Mouse (Mus musculus): ENCODE measurements at regions not wholly inside any gene's neighbourhood (a gene's known extent, or its start where the extent isn't known, plus 50 kb on each side); places are given as distances from the start of the nearest gene placed in this dataset.
A peak's percentile ranks its signal among the peaks of the same experiment; 100 is the strongest.

GRCm38 (mm10) chr13:84345791-84346511 lies 123.9 kb downstream of the Tmem161b start:
- Histone ChIP-seq H3K4me1 (peaks cover 10% of the 10 kb centered on the region), H3K4me2 (peak overlapping the region; percentile 12; the same call in 1 of the 2 replicates), H3K4me3 (peak overlapping the region; percentile 17; the same call in 1 of the 2 replicates), H3K27ac (replicated peaks) (no peak overlapping the region), H3K9ac (no peak overlapping the region), H3K27me3 (replicated peaks) (peaks cover 66% of the 10 kb centered on the region), H3K36me3 (no peaks in the 10 kb centered on the region), H3K9me3 (no peaks in the 10 kb centered on the region)
- 2% methylated on average over 30 of the region's 30 CpGs for WGBS
- no peak for ATAC-seq (ENCODE audit: extremely low read depth, insufficient number of reproducible peaks, low FRiP score, low TSS enrichment)

GRCm38 (mm10) chr13:84346569-84346968 lies 124.5 kb downstream of the Tmem161b start:
- Histone ChIP-seq H3K36me3 (no peaks in the 10 kb centered on the region), H3K9me3 (no peaks in the 10 kb centered on the region), H3K9ac (no peak overlapping the region), H3K4me3 (peak overlapping the region; percentile 17; the same call in 1 of the 2 replicates), H3K27ac (replicated peaks) (no peak overlapping the region), H3K27me3 (replicated peaks) (peaks cover 60% of the 10 kb centered on the region), H3K4me2 (peak overlapping the region; percentile 12; the same call in 1 of the 2 replicates), H3K4me1 (peaks cover 10% of the 10 kb centered on the region)
- no peak for ATAC-seq (ENCODE audit: extremely low read depth, insufficient number of reproducible peaks, low FRiP score, low TSS enrichment)
- WGBS = 6% methylated on average over 2 of the region's 2 CpGs

GRCm38 (mm10) chr13:84347181-84347913 lies 125.3 kb downstream of the Tmem161b start:
- H3K27me3 ChIP-seq (replicated peaks) = peaks cover 53% of the 10 kb centered on the region
- H3K4me1 ChIP-seq = peaks cover 10% of the 10 kb centered on the region
- no peaks in the 10 kb centered on the region for H3K9me3 ChIP-seq
- H3K4me2 ChIP-seq = peak overlapping the region; percentile 96
- H3K4me3 ChIP-seq = peak overlapping the region; percentile 63
- no peak for ATAC-seq (ENCODE audit: extremely low read depth, insufficient number of reproducible peaks, low FRiP score, low TSS enrichment)
- no peaks in the 10 kb centered on the region for H3K36me3 ChIP-seq
- H3K9ac ChIP-seq = peak overlapping the region; percentile 52; the same call in 1 of the 2 replicates
- WGBS = 2% methylated on average over 21 of the region's 21 CpGs
- no peak overlapping the region for H3K27ac ChIP-seq (replicated peaks)

DNA sequence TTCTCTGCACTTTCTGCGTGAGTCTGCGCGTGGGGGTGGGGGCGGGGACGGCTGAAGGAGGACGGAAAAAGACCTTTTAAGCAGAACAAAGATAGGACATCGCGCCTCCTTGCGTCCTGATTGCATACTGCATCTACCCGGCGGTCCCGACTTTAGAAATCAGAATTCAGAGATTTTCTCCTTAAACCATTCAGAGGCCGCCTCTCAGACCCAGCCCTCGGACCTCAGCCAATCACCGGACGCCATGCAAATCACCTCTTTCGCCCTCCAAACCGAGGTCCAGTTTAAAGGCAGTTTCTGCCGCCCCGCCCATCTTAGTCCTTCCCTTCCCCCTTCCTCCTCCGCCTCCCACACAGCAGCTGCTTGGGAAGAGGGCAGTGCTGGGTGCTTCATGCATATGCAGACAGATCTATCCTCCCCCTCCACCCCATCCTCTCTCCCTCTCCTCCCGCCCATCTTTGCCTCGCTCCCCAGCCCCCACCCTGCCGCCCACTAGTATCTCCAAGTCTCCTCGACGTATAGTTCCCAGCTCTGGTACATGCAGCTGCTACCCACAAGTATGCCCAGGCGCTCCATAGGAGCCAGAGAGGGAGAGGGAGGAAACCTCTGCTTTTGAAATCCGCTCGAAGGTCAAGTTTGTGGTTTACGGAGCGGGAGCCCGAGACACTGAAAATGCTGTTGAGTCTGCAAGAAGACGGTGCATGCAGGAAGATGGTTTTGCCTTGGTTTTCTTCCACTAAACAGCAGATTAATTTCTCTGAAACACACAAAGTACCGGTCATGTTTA lies 126.0 kb downstream of the Tmem161b start:
- H3K36me3 ChIP-seq = no peaks in the 10 kb centered on the region
- peaks cover 50% of the 10 kb centered on the region for H3K27me3 ChIP-seq (replicated peaks)
- ATAC-seq (ENCODE audit: extremely low read depth, insufficient number of reproducible peaks, low FRiP score, low TSS enrichment) = peak; percentile 96
- WGBS = 1% methylated on average over 34 of the region's 34 CpGs
- peak overlapping the region; percentile 63 for H3K4me3 ChIP-seq
- H3K27ac ChIP-seq (replicated peaks) = peak overlapping the region; percentile 75
- peak overlapping the region; percentile 78 for H3K9ac ChIP-seq
- H3K4me2 ChIP-seq = peak overlapping the region; percentile 96
- H3K4me1 ChIP-seq = peaks cover 10% of the 10 kb centered on the region
- H3K9me3 ChIP-seq = no peaks in the 10 kb centered on the region

DNA sequence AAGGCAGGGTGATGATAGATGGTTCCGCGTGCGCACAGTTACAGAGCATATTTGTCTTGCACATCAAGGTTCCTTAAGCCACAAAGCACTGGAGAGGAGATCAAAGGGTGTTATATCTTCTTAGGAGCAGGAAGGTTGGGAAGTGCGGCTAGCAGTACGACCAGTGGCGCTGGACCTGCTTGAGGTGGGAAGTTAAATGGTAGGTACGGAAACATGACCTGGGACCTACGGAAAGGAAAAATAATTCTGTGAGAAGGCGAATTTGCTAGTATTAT lies 126.5 kb downstream of the Tmem161b start:
- Histone ChIP-seq H3K4me2 (peak overlapping the region; percentile 96), H3K27ac (replicated peaks) (peak overlapping the region; percentile 75), H3K4me1 (peaks cover 10% of the 10 kb centered on the region), H3K27me3 (replicated peaks) (peaks cover 44% of the 10 kb centered on the region), H3K9me3 (no peaks in the 10 kb centered on the region), H3K36me3 (no peaks in the 10 kb centered on the region), H3K4me3 (peak overlapping the region; percentile 63), H3K9ac (peak overlapping the region; percentile 78)
- under 1% methylated on average over 9 of the region's 9 CpGs for WGBS
- no peak for ATAC-seq (ENCODE audit: extremely low read depth, insufficient number of reproducible peaks, low FRiP score, low TSS enrichment)

GRCm38 (mm10) chr13:84349001-84349720 lies 127.1 kb downstream of the Tmem161b start:
- H3K27me3 ChIP-seq (replicated peaks) = peaks cover 39% of the 10 kb centered on the region
- H3K4me1 ChIP-seq = peaks cover 10% of the 10 kb centered on the region
- peak overlapping the region; percentile 78 for H3K9ac ChIP-seq
- ATAC-seq (ENCODE audit: extremely low read depth, insufficient number of reproducible peaks, low FRiP score, low TSS enrichment) = no peak
- peak overlapping the region; percentile 75 for H3K27ac ChIP-seq (replicated peaks)
- H3K9me3 ChIP-seq = no peaks in the 10 kb centered on the region
- WGBS = under 1% methylated on average over 23 of the region's 23 CpGs
- no peaks in the 10 kb centered on the region for H3K36me3 ChIP-seq
- H3K4me2 ChIP-seq = peak overlapping the region; percentile 96
- H3K4me3 ChIP-seq = peak overlapping the region; percentile 63

- Histone ChIP-seq H3K9ac (peak overlapping the region; percentile 78), H3K4me3 (peak overlapping the region; percentile 63), H3K9me3 (no peaks in the 10 kb centered on the region), H3K36me3 (no peaks in the 10 kb centered on the region), H3K27me3 (replicated peaks) (peaks cover 34% of the 10 kb centered on the region), H3K4me2 (peak overlapping the region; percentile 96), H3K4me1 (peaks cover 10% of the 10 kb centered on the region), H3K27ac (replicated peaks) (0 out of 2 replicates have a peak overlapping the region, but pooled peaks have one; percentile 75)
- ATAC-seq (ENCODE audit: extremely low read depth, insufficient number of reproducible peaks, low FRiP score, low TSS enrichment) = no peak
- WGBS = 43% methylated on average over 4 of the region's 4 CpGs
Measured at GRCm38 (mm10) chr13:84349721-84350040, 127.6 kb downstream of the Tmem161b start.

GRCm38 (mm10) chr13:84350791-84351190 lies 128.7 kb downstream of the Tmem161b start:
- Histone ChIP-seq H3K9me3 (no peaks in the 10 kb centered on the region), H3K36me3 (no peaks in the 10 kb centered on the region), H3K27ac (replicated peaks) (no peak overlapping the region), H3K4me1 (peaks cover 10% of the 10 kb centered on the region), H3K9ac (no peak overlapping the region), H3K27me3 (replicated peaks) (peaks cover 24% of the 10 kb centered on the region), H3K4me2 (no peak overlapping the region), H3K4me3 (no peak overlapping the region)
- 35% methylated on average over 5 of the region's 5 CpGs for WGBS
- ATAC-seq (ENCODE audit: extremely low read depth, insufficient number of reproducible peaks, low FRiP score, low TSS enrichment) = no peak

- Histone ChIP-seq H3K9ac (no peak overlapping the region), H3K27me3 (replicated peaks) (no peaks in the 10 kb centered on the region), H3K4me1 (no peaks in the 10 kb centered on the region), H3K4me3 (no peak overlapping the region), H3K4me2 (no peak overlapping the region), H3K36me3 (no peaks in the 10 kb centered on the region), H3K27ac (replicated peaks) (no peak overlapping the region), H3K9me3 (no peaks in the 10 kb centered on the region)
- 41% methylated on average over 2 of the region's 2 CpGs for WGBS
- no peak for ATAC-seq (ENCODE audit: extremely low read depth, insufficient number of reproducible peaks, low FRiP score, low TSS enrichment)
Measured at GRCm38 (mm10) chr13:84356455-84356854, 134.4 kb downstream of the Tmem161b start.

DNA sequence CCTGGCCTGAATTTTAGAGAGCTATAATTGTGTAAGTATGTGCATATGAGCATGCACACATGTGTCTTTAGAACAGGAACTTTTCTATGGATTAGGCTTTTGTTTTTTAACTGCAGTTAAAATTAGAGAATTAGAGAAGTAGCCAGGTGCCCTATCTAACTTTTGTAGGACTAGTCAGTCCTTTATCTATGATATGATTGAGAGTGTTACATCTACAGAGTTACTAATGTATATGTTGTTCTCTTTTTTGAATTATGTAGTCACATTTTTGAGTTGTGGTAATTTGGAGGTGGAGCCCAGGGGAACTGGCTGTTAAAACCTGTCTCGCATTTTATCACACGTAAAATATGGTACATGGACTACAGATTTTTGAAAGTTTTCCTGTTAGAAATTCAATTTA lies 138.4 kb downstream of the Tmem161b start:
- Histone ChIP-seq H3K9me3 (0 out of 2 replicates have a peak, but pooled peaks cover under 1% of the 10 kb centered on the region), H3K4me3 (no peak overlapping the region), H3K4me1 (no peaks in the 10 kb centered on the region), H3K9ac (no peak overlapping the region), H3K27me3 (replicated peaks) (no peaks in the 10 kb centered on the region), H3K27ac (replicated peaks) (no peak overlapping the region), H3K4me2 (no peak overlapping the region), H3K36me3 (no peaks in the 10 kb centered on the region)
- WGBS = 84% methylated on average over 2 of the region's 2 CpGs
- no peak for ATAC-seq (ENCODE audit: extremely low read depth, insufficient number of reproducible peaks, low FRiP score, low TSS enrichment)

DNA sequence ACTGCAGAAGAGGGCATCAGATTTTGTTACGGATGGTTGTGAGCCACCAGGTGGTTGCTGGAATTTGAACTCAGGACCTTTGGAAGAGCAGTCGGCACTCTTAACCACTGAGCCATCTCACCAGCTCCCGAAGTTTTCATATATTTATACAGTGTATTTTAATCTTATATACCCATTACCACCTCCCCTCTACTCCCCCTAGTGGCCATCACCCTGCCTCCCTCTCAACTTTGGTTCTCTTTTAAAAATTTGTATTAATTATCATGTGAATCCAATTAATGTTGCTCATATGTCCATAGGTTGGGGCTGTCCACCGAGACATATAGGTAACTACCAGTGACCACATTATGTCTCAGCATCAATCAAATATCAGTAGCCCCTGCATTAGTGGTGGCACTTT lies 142.0 kb downstream of the Tmem161b start:
- no peak overlapping the region for H3K9ac ChIP-seq
- WGBS = 74% methylated on average over 4 of the region's 4 CpGs
- no peaks in the 10 kb centered on the region for H3K27me3 ChIP-seq (replicated peaks)
- H3K4me2 ChIP-seq = no peak overlapping the region
- no peak overlapping the region for H3K4me3 ChIP-seq
- H3K9me3 ChIP-seq = 0 out of 2 replicates have a peak, but pooled peaks cover 4% of the 10 kb centered on the region
- no peak overlapping the region for H3K27ac ChIP-seq (replicated peaks)
- H3K4me1 ChIP-seq = no peaks in the 10 kb centered on the region
- no peaks in the 10 kb centered on the region for H3K36me3 ChIP-seq
- ATAC-seq (ENCODE audit: extremely low read depth, insufficient number of reproducible peaks, low FRiP score, low TSS enrichment) = no peak

All from heart, embryonic 13.5 days (tissue).